7 mouse cellular contexts compared by ENCODE assay signal in the genomic region with DNA sequence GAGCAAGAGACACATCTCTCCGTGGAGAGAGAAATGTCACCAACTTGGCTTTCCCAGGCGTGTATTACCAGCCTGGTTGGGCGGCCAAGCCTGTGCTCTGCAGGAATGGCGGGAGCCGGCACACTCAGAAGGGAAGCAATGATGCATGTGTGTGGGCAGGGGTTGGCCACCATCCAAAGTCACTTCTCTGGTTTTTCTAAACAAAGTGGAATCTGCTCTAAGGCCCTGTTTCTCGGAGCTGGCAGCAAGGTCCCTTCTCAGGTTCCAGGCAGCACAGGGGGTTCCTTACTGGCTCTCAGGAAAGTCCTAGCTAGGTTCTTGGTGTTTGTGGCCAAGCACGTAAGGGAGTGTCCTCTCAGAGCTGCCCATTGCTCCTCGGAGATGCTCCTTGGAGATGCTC. TPM values are rescaled to one million over a fixed set of nuclear protein-coding genes. Genes with fewer than 3 reads are reported as not detected.
DNase-seq lines count a peak whose midpoint lies in the region; ATAC-seq and TF ChIP-seq lines count a peak whose summit lies in the region.

No protein-coding gene starts in this region.

- 45% methylated on average over 8 of the region's 8 CpGs for WGBS in forebrain, postnatal 0 days
- 63% methylated on average over 8 of the region's 8 CpGs for WGBS in neural tube, embryonic 15.5 days

- ATAC-seq in forebrain, postnatal 0 days, result no peak
- ATAC-seq in neural tube, embryonic 15.5 days (ENCODE audit: low FRiP score), result no peak

- TF ChIP-seq CTCF in forebrain, postnatal 0 days (IDR thresholded peaks at IDR 0.05; ENCODE audit: low read depth), result no peak

- no peaks in the 10 kb centered on the region for H3K36me3 ChIP-seq in forebrain, postnatal 0 days (ENCODE audit: insufficient read depth)
- H3K36me3 ChIP-seq in neural tube, embryonic 15.5 days, result no peaks in the 10 kb centered on the region

- no peak overlapping the region for H3K27ac ChIP-seq in forebrain, postnatal 0 days (ENCODE audit: low read depth, low read length)
- no peak overlapping the region for H3K27ac ChIP-seq in neural tube, embryonic 15.5 days (replicated peaks)

- H3K4me3 ChIP-seq in forebrain, postnatal 0 days (ENCODE audit: low read depth, low read length), result no peak overlapping the region
- no peak overlapping the region for H3K4me3 ChIP-seq in neural tube, embryonic 15.5 days (replicated peaks)

- no peak overlapping the region for H3K9ac ChIP-seq in forebrain, postnatal 0 days
- H3K9ac ChIP-seq in neural tube, embryonic 15.5 days (replicated peaks), result no peak overlapping the region

- H3K4me1 ChIP-seq in forebrain, postnatal 0 days (ENCODE audit: insufficient read depth), result no peaks in the 10 kb centered on the region
- peaks cover 14% of the 10 kb centered on the region for H3K4me1 ChIP-seq in neural tube, embryonic 15.5 days

- H3K4me2 ChIP-seq in forebrain, postnatal 0 days (ENCODE audit: low read depth), result no peak overlapping the region
- H3K4me2 ChIP-seq in neural tube, embryonic 15.5 days, result no peak overlapping the region

- H3K27me3 ChIP-seq in forebrain, postnatal 0 days (ENCODE audit: insufficient read depth, low read length), result no peaks in the 10 kb centered on the region
- H3K27me3 ChIP-seq in neural tube, embryonic 15.5 days (replicated peaks), result no peaks in the 10 kb centered on the region

- peak; percentile 50 for DNase-seq in ovary, adult 18-20 months (ENCODE audit: low spot score)
- DNase-seq in ovary, postnatal 10 days (ENCODE audit: low spot score), result no peak
- DNase-seq in cerebellum, adult 9-11 months, result peak; percentile 78
- DNase-seq in layer of hippocampus, adult 18-20 months (ENCODE audit: low spot score in 2 of 2), result peak; percentile 77 to 82
- DNase-seq in right cerebral cortex, postnatal 25 days, result peak; percentile 53
- no peak for DNase-seq in forebrain, postnatal 0 days

- H3K9me3 ChIP-seq in forebrain, postnatal 0 days (ENCODE audit: low read length), result no peaks in the 10 kb centered on the region
- no peaks in the 10 kb centered on the region for H3K9me3 ChIP-seq in neural tube, embryonic 15.5 days (replicated peaks)

RNA-seq across cellular contexts. Expression of a gene that starts 58.2 kb away (rescaled TPM):
- 1 to 10 TPM; 5.0 to 5.4 TPM for total RNA-seq in layer of hippocampus, adult 18-20 months (2021)
- 1.4 and 1.9 TPM in 2 replicates for total RNA-seq in forebrain, postnatal 0 days (2014; rRNA removed)
- polyA plus RNA-seq in forebrain, postnatal 0 days (2015; fragmentation: Nextera tagmentation; extraction: Ambion mirVana), result 1.5 and 2.4 TPM in 2 replicates
- 2.3 and 3.1 TPM in 2 replicates for polyA plus RNA-seq in neural tube, embryonic 15.5 days (2015; fragmentation: Nextera tagmentation; extraction: Ambion mirVana)

Comparison
In these comparisons a context has a peak if more than half of its experiments do, and no peak if none do; other contexts are left out.
1. DNase-seq: peak in ovary, adult 18-20 months (single experiment), cerebellum, adult 9-11 months (single experiment), layer of hippocampus, adult 18-20 months (2 of 2) and right cerebral cortex, postnatal 25 days (single experiment); none in ovary, postnatal 10 days (single experiment) and forebrain, postnatal 0 days (single experiment).